Mouse (Mus musculus): ENCODE data around the gene Taf4. TPM values are rescaled to one million over a fixed set of nuclear protein-coding genes. Genes with fewer than 3 reads are reported as not detected.

Gene Taf4
- 10 to 100 TPM; 32.3 to 34.4 TPM for total RNA-seq (2023)

GRCm38 (mm10) chr2:179976628-179977343 lies at the start of gene Taf4:
TSS of gene Taf4 (minus strand) at chr2:179976646.

GRCm38 (mm10) chr2:180024401-180025098 lies 48.1 kb upstream of the Taf4 start, which contains the start of gene Lsm14b:
TSS of gene Lsm14b (plus strand) at chr2:180024987.

Other genes with a start within 250 kb of the Taf4 start
- 10 to 100 TPM; 17.5 to 19.0 TPM for gene Lsm14b, start 48.3 kb upstream of the Taf4 start, total RNA-seq (2023)
- 100 to 1,000 TPM; 143 to 147 TPM for gene Psma7, start 65.8 kb upstream of the Taf4 start, total RNA-seq (2023)
- gene Ss18l1, start 65.9 kb upstream of the Taf4 start, total RNA-seq (2023) = 1 to 10 TPM; 3.6 to 5.1 TPM
- gene Mtg2, start 93.9 kb upstream of the Taf4 start, total RNA-seq (2023) = 1 to 10 TPM; 8.8 to 9.8 TPM
- not detected for gene Hrh3, start 127.8 kb upstream of the Taf4 start, total RNA-seq (2023)
- gene Osbpl2, start 142.7 kb upstream of the Taf4 start, total RNA-seq (2023) = 10 to 100 TPM; 63.3 to 75.7 TPM
- gene Adrm1, start 194.8 kb upstream of the Taf4 start, total RNA-seq (2023) = 10 to 100 TPM; 65.2 to 68.4 TPM
- under 1 TPM; 0.13 to 0.93 TPM for gene Lama5, start 249.2 kb upstream of the Taf4 start, total RNA-seq (2023)